Mouse (Mus musculus): Measurements from ENCODE around the gene Rmdn2. TPM values are rescaled to one million over a fixed set of nuclear protein-coding genes. Genes with fewer than 3 reads are reported as not detected.

Gene Rmdn2
- 1 to 10 TPM; 6.7 to 6.9 TPM for total RNA-seq (2021)
- long read RNA-seq, experiment 1, partial matches to known transcripts = 0 of 3 reads
- long read RNA-seq, experiment 1, other reads (novel, unspliced or antisense) = 2 of 3 reads
- long read RNA-seq, experiment 2, partial matches to known transcripts = 1 of 7 reads
- long read RNA-seq, experiment 2, other reads (novel, unspliced or antisense) = 4 of 7 reads

GRCm38 (mm10) chr17:79611545-79611944 is at the start of gene Rmdn2:
TSS of gene Rmdn2 (plus strand) at chr17:79611863.
- intact Hi-C loops (cut with DNase I; ENCODE audit: low total_unique reads) = no loop called here
- no peak for DNase-seq

- no peak for DNase-seq
- intact Hi-C loops (cut with DNase I; ENCODE audit: low total_unique reads) = no loop called here
Measured at GRCm38 (mm10) chr17:79563067-79563620, 48.5 kb upstream of the Rmdn2 start.

GRCm38 (mm10) chr17:79563721-79564120 is 47.9 kb upstream of the Rmdn2 start:
- DNase-seq = no peak
- intact Hi-C loops (cut with DNase I; ENCODE audit: low total_unique reads) = no loop called here

GRCm38 (mm10) chr17:79565241-79565961 is 46.3 kb upstream of the Rmdn2 start:
- intact Hi-C loops (cut with DNase I; ENCODE audit: low total_unique reads) = no loop called here
- peak; percentile 13 for DNase-seq

GRCm38 (mm10) chr17:79568401-79568800 is 43.3 kb upstream of the Rmdn2 start:
- intact Hi-C loops (cut with DNase I; ENCODE audit: low total_unique reads) = no loop called here
- no peak for DNase-seq

- DNase-seq = no peak
- intact Hi-C loops (cut with DNase I; ENCODE audit: low total_unique reads) = no loop called here
Measured at GRCm38 (mm10) chr17:79578328-79578727, 33.3 kb upstream of the Rmdn2 start.

- intact Hi-C loops (cut with DNase I; ENCODE audit: low total_unique reads) = loop anchor here (5.0 kb wide), 1 partner anchor 468 kb away; no protein-coding TSS in a partner anchor
- peak; percentile 64 for DNase-seq
Measured at GRCm38 (mm10) chr17:79580264-79580920, 31.3 kb upstream of the Rmdn2 start.

- intact Hi-C loops (cut with DNase I; ENCODE audit: low total_unique reads) = loop anchor here (5.0 kb wide), 1 partner anchor 471 kb away; no protein-coding TSS in a partner anchor
- no peak for DNase-seq
Measured at GRCm38 (mm10) chr17:79583466-79583865, 28.2 kb upstream of the Rmdn2 start.

- intact Hi-C loops (cut with DNase I; ENCODE audit: low total_unique reads) = loop anchor here (5.0 kb wide), 1 partner anchor 472 kb away; no protein-coding TSS in a partner anchor
- no peak for DNase-seq
Measured at GRCm38 (mm10) chr17:79584246-79584800, 27.3 kb upstream of the Rmdn2 start.

- intact Hi-C loops (cut with DNase I; ENCODE audit: low total_unique reads) = no loop called here
- DNase-seq = no peak
Measured at GRCm38 (mm10) chr17:79589913-79590312, 21.8 kb upstream of the Rmdn2 start.

GRCm38 (mm10) chr17:79595996-79596395 is 15.7 kb upstream of the Rmdn2 start:
- intact Hi-C loops (cut with DNase I; ENCODE audit: low total_unique reads) = no loop called here
- no peak for DNase-seq

GRCm38 (mm10) chr17:79598151-79598550 is 13.5 kb upstream of the Rmdn2 start:
- DNase-seq = no peak
- intact Hi-C loops (cut with DNase I; ENCODE audit: low total_unique reads) = no loop called here

- intact Hi-C loops (cut with DNase I; ENCODE audit: low total_unique reads) = no loop called here
- no peak for DNase-seq
Measured at GRCm38 (mm10) chr17:79598596-79599577, 12.8 kb upstream of the Rmdn2 start.

GRCm38 (mm10) chr17:79600108-79600507 is 11.6 kb upstream of the Rmdn2 start:
- DNase-seq = no peak
- intact Hi-C loops (cut with DNase I; ENCODE audit: low total_unique reads) = no loop called here

GRCm38 (mm10) chr17:79602381-79602780 is 9.3 kb upstream of the Rmdn2 start:
- intact Hi-C loops (cut with DNase I; ENCODE audit: low total_unique reads) = no loop called here
- no peak for DNase-seq

- intact Hi-C loops (cut with DNase I; ENCODE audit: low total_unique reads) = no loop called here
Measured at GRCm38 (mm10) chr17:79603427-79603826, 8.2 kb upstream of the Rmdn2 start.

GRCm38 (mm10) chr17:79605794-79606193 is 5.9 kb upstream of the Rmdn2 start:
- no peak for DNase-seq
- intact Hi-C loops (cut with DNase I; ENCODE audit: low total_unique reads) = no loop called here

More at GRCm38 (mm10) chr17:79603427-79603826, 8.2 kb upstream of the Rmdn2 start:
- no peak for DNase-seq

GRCm38 (mm10) chr17:79609697-79610096 is 2.0 kb upstream of the Rmdn2 start:
- intact Hi-C loops (cut with DNase I; ENCODE audit: low total_unique reads) = no loop called here
- no peak for DNase-seq

Measured in gastrocnemius, postnatal 14 days (tissue).